ENCODE assay signal across 8 mouse cellular contexts in the genomic region with DNA sequence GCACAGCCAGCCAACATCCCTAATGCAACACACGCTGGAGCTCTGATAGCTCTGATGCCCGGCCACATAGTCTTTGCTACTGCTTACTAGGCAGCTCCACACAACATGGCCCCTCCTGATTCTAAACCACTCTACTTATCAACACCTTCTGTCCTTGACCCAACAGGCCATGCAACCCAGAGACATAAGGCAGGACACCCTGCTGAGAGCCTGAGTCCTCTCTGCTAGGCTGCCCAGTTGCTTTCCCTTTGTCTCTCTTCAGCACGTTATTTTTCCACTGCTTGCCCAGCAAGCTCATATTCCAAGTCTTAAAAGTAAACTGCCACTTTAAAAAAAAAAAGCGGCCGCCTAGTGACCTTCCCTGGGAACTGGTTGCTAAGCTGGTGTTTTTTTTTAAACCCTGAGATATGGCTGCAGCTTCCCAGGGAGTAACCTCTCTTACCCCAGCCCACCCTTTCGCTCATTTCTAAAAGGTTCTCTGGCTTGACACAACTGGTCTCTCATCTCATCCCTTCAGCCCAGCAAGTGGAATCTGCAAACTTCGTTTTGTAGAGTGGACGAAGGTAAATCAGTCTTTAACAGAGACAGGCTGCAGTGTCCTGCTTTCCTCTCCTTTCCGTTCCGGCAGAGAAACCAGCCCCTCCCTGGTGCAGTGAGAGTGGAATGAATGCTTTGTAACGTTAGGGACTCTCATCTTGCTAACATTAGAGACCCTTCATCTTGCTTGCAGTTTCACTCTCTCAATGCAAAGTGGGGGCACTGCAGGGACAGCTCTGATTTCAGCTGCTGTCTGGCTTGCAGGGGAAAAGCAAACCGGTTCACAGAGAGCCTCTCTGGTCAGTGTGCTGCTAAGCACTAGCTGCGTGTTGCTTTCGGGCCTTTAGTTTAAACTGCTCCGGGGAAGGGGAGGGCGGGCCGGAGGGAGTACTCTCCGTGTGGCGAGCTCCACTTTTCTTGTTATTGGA. TPM values are rescaled to one million over a fixed set of nuclear protein-coding genes. Genes with fewer than 3 reads are reported as not detected.
DNase-seq lines count a peak whose midpoint lies in the region; ATAC-seq and TF ChIP-seq lines count a peak whose summit lies in the region.

A gene (plus strand): TSS at position 350 of the 965 bp plus-strand sequence.

- intact Hi-C loops in left cerebral cortex, adult 2 months (cut with DNase I) = loop anchor here (10.0 kb wide), 1 partner anchor 427 kb away; a partner anchor contains a TSS

- peak within 1 kb of the TSS; percentile 71 for H3K9ac ChIP-seq in hindbrain, embryonic 13.5 days

- H3K9me3 ChIP-seq in hindbrain, embryonic 13.5 days = no peaks in the 10 kb centered on the region

- H3K36me3 ChIP-seq in hindbrain, embryonic 13.5 days = no peaks in the 10 kb centered on the region

- H3K27me3 ChIP-seq in cerebellum, adult 2 months (ENCODE audit: control insufficient read depth, insufficient read depth, low read length) = no peaks in the 10 kb centered on the region
- H3K27me3 ChIP-seq in hindbrain, embryonic 13.5 days = no peaks in the 10 kb centered on the region

- WGBS in cerebellum, adult 2 months = 4% methylated on average over 19 of the region's 19 CpGs
- WGBS in hindbrain, embryonic 13.5 days = 4% methylated on average over 19 of the region's 19 CpGs

- peak; percentile 85 for DNase-seq in adipocyte (ENCODE audit: low spot score)
- DNase-seq in cerebellum, adult 2 months = peak; percentile 57 to 60
- DNase-seq in forelimb bud, embryonic 11.5 days (ENCODE audit: low read depth, low spot score) = peak; percentile 67
- peak; percentile 17 to 28 for DNase-seq in left cerebral cortex, adult 2 months (ENCODE audit: extremely low spot score in 1 of 2, low spot score in 2 of 2)
- peak; percentile 47 for DNase-seq in right cerebral cortex, postnatal 25 days
- DNase-seq in thymus, postnatal 14 days = no peak

- H3K4me3 ChIP-seq in cerebellum, adult 2 months (replicated peaks; ENCODE audit: insufficient read depth, low read depth, low read length) = peak within 1 kb of the TSS; percentile 84
- peak within 1 kb of the TSS; percentile 45 for H3K4me3 ChIP-seq in hindbrain, embryonic 13.5 days
- peak within 1 kb of the TSS; percentile 55 for H3K4me3 ChIP-seq in left cerebral cortex, adult 2 months

- peak within 1 kb of the TSS; percentile 76 for H3K27ac ChIP-seq in cerebellum, adult 2 months (ENCODE audit: insufficient read depth, low read length)
- H3K27ac ChIP-seq in hindbrain, embryonic 13.5 days = peak within 1 kb of the TSS; percentile 89
- peak within 1 kb of the TSS; percentile 92 for H3K27ac ChIP-seq in left cerebral cortex, adult 2 months

- no peak for TF ChIP-seq CTCF in cerebellum, adult 2 months (IDR thresholded peaks at IDR 0.05; ENCODE audit: borderline replicate concordance, insufficient read depth, low read depth, low read length)
- TF ChIP-seq CTCF in left cerebral cortex, adult 2 months (IDR thresholded peaks at IDR 0.05) = peak; percentile 32

- peaks cover 7% of the 10 kb centered on the region; the same call in 1 of the 2 replicates for H3K4me1 ChIP-seq in cerebellum, adult 2 months (ENCODE audit: control insufficient read depth, insufficient read depth, low read length)
- peaks cover 35% of the 10 kb centered on the region for H3K4me1 ChIP-seq in hindbrain, embryonic 13.5 days (replicated peaks)

- peak within 1 kb of the TSS; percentile 58 for H3K4me2 ChIP-seq in hindbrain, embryonic 13.5 days

- TF ChIP-seq POLR2A in cerebellum, adult 2 months (IDR thresholded peaks at IDR 0.05; ENCODE audit: borderline replicate concordance, insufficient read depth, low read length) = peak; percentile 45; the same call in 1 of the 2 replicates

- peak; percentile 84 for ATAC-seq in hindbrain, embryonic 13.5 days (ENCODE audit: low FRiP score)
- 0 out of 2 replicates have a peak, but pooled peaks have one; percentile 30 for ATAC-seq in megakaryocyte, adult 5-6 weeks (ENCODE audit: poor library complexity, severe bottlenecking)

RNA-seq across cellular contexts. Expression of the gene that starts here (rescaled TPM):
- polyA plus RNA-seq in cerebellum, adult 2 months (2012; rRNA removed) = 15.4 and 16.7 TPM in 2 replicates
- 7.3 and 8.0 TPM in 2 replicates for polyA plus RNA-seq in hindbrain, embryonic 13.5 days (2015; fragmentation: Nextera tagmentation; extraction: Ambion mirVana)
- total RNA-seq in left cerebral cortex, adult 2 months (2021) = 10 to 100 TPM; 17.6 to 19.9 TPM
- total RNA-seq in megakaryocyte, adult 5-6 weeks (2015) = 0.02 and 0.91 TPM in 2 replicates
- total RNA-seq in megakaryocyte, adult 5-6 weeks (2017) = 0.04 and 1.0 TPM in 2 replicates

Comparison
In these comparisons a context has a peak if more than half of its experiments do, and no peak if none do; other contexts are left out.
1. RNA of the gene that starts here (total RNA-seq): 17.6 to 19.9 TPM in left cerebral cortex, adult 2 months; 0.02 to 1.0 TPM in megakaryocyte, adult 5-6 weeks; every median in the first group is over 4 times any median in the second.
2. Peak in every context shown above with its lines, with median percentiles within 50 percentile points of each other: H3K27ac ChIP-seq and H3K4me3 ChIP-seq.